Mouse (Mus musculus) C2C12 (cell line): ENCODE results near the gene Gnaq.

Experiments used
- CEBPB ChIP-seq: IDR thresholded peaks from one replicate; pipeline ENCODE4 v1.6.1; 2011; ENCODE audit warnings: low read depth, mild to moderate bottlenecking, control low read depth, moderate library complexity
- CTCF ChIP-seq: IDR thresholded peaks from one replicate; pipeline ENCODE4 v1.5.1; 2011; ENCODE audit not compliant: control insufficient read depth, insufficient read depth, insufficient read length
- MAX ChIP-seq: IDR thresholded peaks from one replicate; pipeline ENCODE4 v1.6.1; 2011; ENCODE audit warnings: mild to moderate bottlenecking, control low read depth
- USF1 ChIP-seq: IDR thresholded peaks from one replicate; pipeline ENCODE4 v1.6.1; 2011; ENCODE audit warnings: low read depth, mild to moderate bottlenecking, control low read depth, moderate library complexity

- TF ChIP-seq CTCF (no peak), USF1 (no peak), CEBPB (no peak), MAX (no peak)
These were observed 43.8 kb downstream of the Gnaq start for GRCm38 (mm10) chr19:16176426-16176825.
